Mouse (Mus musculus): ENCODE measurements around the gene Gm7173. TPM values are rescaled to one million over a fixed set of nuclear protein-coding genes. Genes with fewer than 3 reads are reported as not detected.

Gm7173 gene
- 0.03 TPM in 2 replicates for polyA plus RNA-seq (2015; fragmentation: Nextera tagmentation; extraction: Ambion mirVana)

DNA sequence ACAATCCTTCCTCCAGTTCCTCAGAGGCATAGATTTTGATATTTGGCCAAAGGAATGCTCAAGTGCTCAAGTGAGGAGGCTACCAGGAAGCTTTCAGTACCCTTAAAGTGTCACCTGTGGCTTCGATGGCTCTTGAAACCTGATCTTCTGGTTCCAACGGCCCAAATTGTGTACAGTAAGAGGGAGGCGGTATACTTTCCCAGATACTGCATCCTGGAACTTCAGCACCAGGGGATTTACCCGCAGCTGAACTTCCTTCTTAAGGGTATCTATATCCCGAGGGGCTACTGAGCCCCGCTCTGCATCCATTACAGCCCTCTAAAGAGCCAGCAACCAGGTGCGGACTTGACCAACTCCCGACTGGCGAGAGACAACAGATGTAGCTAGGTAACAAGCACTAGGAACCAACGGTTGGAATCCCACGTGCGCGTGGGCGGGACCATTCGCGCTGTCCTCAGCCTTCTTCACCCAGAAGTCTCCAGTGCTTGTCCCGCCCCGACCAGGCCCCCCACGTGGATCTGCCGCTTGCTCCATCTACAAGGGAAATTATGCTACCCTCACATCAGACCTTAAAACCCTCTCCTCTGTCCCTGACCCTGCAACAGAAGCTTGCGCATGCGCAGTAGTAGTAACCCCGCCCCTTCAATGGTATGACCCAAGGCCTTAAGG lies at the start of gene Gm7173:
Gm7173 (minus strand) TSS at position 309 of the 669 bp plus-strand sequence.
- Histone ChIP-seq H3K36me3 (no peaks in the 10 kb centered on the region), H3K9me3 (replicated peaks) (no peaks in the 10 kb centered on the region), H3K9ac (no peak within 1 kb of the TSS), H3K27ac (no peak within 1 kb of the TSS), H3K4me1 (replicated peaks) (no peaks in the 10 kb centered on the region), H3K27me3 (no peaks in the 10 kb centered on the region), H3K4me3 (replicated peaks) (0 out of 2 replicates have a peak within 1 kb of the TSS, but pooled peaks have one; percentile 19), H3K4me2 (peak within 1 kb of the TSS; percentile 41)
- DNase-seq (peak; percentile 0), ATAC-seq (ENCODE audit: low read depth) (no peak)
- WGBS (ENCODE audit: insufficient replicate concordance), result 30% methylated on average over 23 of the region's 23 CpGs

DNA sequence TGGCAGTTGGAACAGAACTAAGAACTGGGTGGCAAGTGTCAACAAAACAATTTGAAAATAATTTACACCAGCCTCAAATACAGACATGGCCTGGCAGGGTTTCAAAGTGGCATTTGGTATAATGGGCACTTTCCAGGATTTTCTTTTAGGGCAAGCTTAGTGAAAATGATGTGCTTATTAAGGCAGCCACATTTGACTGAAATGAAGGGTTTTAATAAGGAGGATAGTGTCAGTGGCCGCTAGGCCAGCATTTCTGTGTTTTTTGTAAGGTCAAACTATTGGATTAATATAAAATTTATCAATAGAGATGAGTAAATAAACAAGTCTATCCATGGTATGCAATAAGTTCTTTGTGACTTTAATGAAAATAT lies 546 bp upstream of the Gm7173 start:
- H3K4me1 ChIP-seq (replicated peaks), result no peaks in the 10 kb centered on the region
- DNase-seq, result no peak
- 54% methylated on average over 1 of the region's 1 CpGs for WGBS (ENCODE audit: insufficient replicate concordance)

DNA sequence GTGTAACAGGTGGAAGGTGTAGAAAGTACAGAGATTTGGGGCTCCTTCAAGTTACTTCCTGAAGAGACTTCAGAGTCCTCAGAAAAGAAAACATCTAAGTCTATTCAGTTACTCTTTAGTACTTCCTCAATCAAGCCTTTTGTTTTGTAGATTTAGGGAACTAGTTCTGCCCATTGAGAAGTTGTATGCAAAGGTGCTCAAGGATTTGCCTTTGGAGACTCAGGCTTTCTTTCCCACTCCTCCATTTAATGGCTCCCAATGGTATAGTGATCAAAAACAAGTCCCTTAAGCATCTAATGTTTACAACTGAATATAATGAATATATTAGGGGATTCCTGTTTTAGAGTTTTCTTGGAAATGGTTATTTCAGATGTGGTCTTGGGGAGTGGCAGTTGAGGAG lies 200.3 kb downstream of the Gm7173 start:
- Histone ChIP-seq H3K4me2 (no peak overlapping the region), H3K36me3 (no peaks in the 10 kb centered on the region), H3K27ac (no peak overlapping the region), H3K9ac (no peak overlapping the region), H3K4me3 (replicated peaks) (no peak overlapping the region), H3K27me3 (no peaks in the 10 kb centered on the region), H3K9me3 (replicated peaks) (no peaks in the 10 kb centered on the region), H3K4me1 (replicated peaks) (no peaks in the 10 kb centered on the region)
- ATAC-seq (ENCODE audit: low read depth), result no peak
- DNase-seq, result no peak

More for the DNA sequence above, 546 bp upstream of the Gm7173 start:
- H3K27me3 ChIP-seq, result no peaks in the 10 kb centered on the region
- ATAC-seq (ENCODE audit: low read depth), result no peak
- H3K9me3 ChIP-seq (replicated peaks), result no peaks in the 10 kb centered on the region
- peak overlapping the region; percentile 41; the same call in 1 of the 2 replicates for H3K4me2 ChIP-seq
- no peak overlapping the region for H3K27ac ChIP-seq
- H3K4me3 ChIP-seq (replicated peaks), result no peak overlapping the region
- H3K9ac ChIP-seq, result no peak overlapping the region
- no peaks in the 10 kb centered on the region for H3K36me3 ChIP-seq

Other genes starting within 250 kb of the Gm7173 start
- 1.1 and 1.7 TPM in 2 replicates for gene Mageb16, start 154.2 kb upstream of the Gm7173 start, polyA plus RNA-seq (2015; fragmentation: Nextera tagmentation; extraction: Ambion mirVana)

All from liver, embryonic 13.5 days (tissue).